In genomic region chr8:120683602-120684001, GRCm38 (mm10) we compare ENCODE assay signal across 8 mouse cellular contexts. TPM values are rescaled to one million over a fixed set of nuclear protein-coding genes. Genes with fewer than 3 reads are reported as not detected.
DNase-seq lines count a peak whose midpoint lies in the region; ATAC-seq and TF ChIP-seq lines count a peak whose summit lies in the region.
"Had no signal": no experiment of that assay in that cellular context is flagged by ENCODE, and none has a peak within 500 bp of the region (broad histone marks: within the 10 kb centered on the region; RNA-seq: fewer than 3 reads in every experiment).

No protein-coding gene starts in this region.

- TF ChIP-seq CTCF in intestine, postnatal 0 days (IDR thresholded peaks at IDR 0.05; ENCODE audit: low read depth): peak; percentile 93

- H3K4me3 ChIP-seq in neural tube, embryonic 15.5 days (replicated peaks): no peak overlapping the region
- H3K4me3 ChIP-seq in embryonic facial prominence, embryonic 14.5 days (ENCODE audit: low read depth, low read length): no peak overlapping the region
- H3K4me3 ChIP-seq in intestine, postnatal 0 days (ENCODE audit: low read depth, low read length): no peak overlapping the region
- H3K4me3 ChIP-seq: hindbrain, embryonic 15.5 days had no signal

- no peaks in the 10 kb centered on the region for H3K27me3 ChIP-seq in neural tube, embryonic 15.5 days (replicated peaks)
- no peaks in the 10 kb centered on the region for H3K27me3 ChIP-seq in embryonic facial prominence, embryonic 14.5 days (replicated peaks; ENCODE audit: control insufficient read depth, insufficient read depth, low read length)
- no peaks in the 10 kb centered on the region for H3K27me3 ChIP-seq in intestine, postnatal 0 days (replicated peaks; ENCODE audit: control insufficient read depth, insufficient read depth, low read length)
- H3K27me3 ChIP-seq: hindbrain, embryonic 15.5 days had no signal

- 14% methylated on average over 10 of the region's 10 CpGs for WGBS in neural tube, embryonic 15.5 days
- WGBS in embryonic facial prominence, embryonic 14.5 days: 20% methylated on average over 10 of the region's 10 CpGs
- 10% methylated on average over 10 of the region's 10 CpGs for WGBS in intestine, postnatal 0 days

- no peaks in the 10 kb centered on the region for H3K4me1 ChIP-seq in neural tube, embryonic 15.5 days
- H3K4me1 ChIP-seq in embryonic facial prominence, embryonic 14.5 days (ENCODE audit: control insufficient read depth, insufficient read depth, low read length): peaks cover 9% of the 10 kb centered on the region; the same call in 1 of the 2 replicates
- H3K4me1 ChIP-seq in intestine, postnatal 0 days (replicated peaks; ENCODE audit: control insufficient read depth, insufficient read depth, low read length): peaks cover 19% of the 10 kb centered on the region
- H3K4me1 ChIP-seq: hindbrain, embryonic 15.5 days had no signal

- H3K4me2 ChIP-seq in neural tube, embryonic 15.5 days: no peak overlapping the region
- H3K4me2 ChIP-seq in embryonic facial prominence, embryonic 14.5 days (ENCODE audit: low read depth, low read length): no peak overlapping the region
- peak overlapping the region; percentile 27; the same call in 1 of the 2 replicates for H3K4me2 ChIP-seq in intestine, postnatal 0 days (replicated peaks; ENCODE audit: low read depth)
- H3K4me2 ChIP-seq: hindbrain, embryonic 15.5 days had no signal

- ATAC-seq in neural tube, embryonic 15.5 days (ENCODE audit: low FRiP score): no peak
- peak; percentile 53; the same call in 1 of the 2 replicates for ATAC-seq in embryonic facial prominence, embryonic 14.5 days (ENCODE audit: low read depth)
- ATAC-seq in intestine, postnatal 0 days: peak; percentile 46

- no peaks in the 10 kb centered on the region for H3K36me3 ChIP-seq in neural tube, embryonic 15.5 days
- H3K36me3 ChIP-seq in embryonic facial prominence, embryonic 14.5 days (ENCODE audit: control insufficient read depth, insufficient read depth, low read length): no peaks in the 10 kb centered on the region
- no peaks in the 10 kb centered on the region for H3K36me3 ChIP-seq in intestine, postnatal 0 days (ENCODE audit: control insufficient read depth, insufficient read depth)
- H3K36me3 ChIP-seq: hindbrain, embryonic 15.5 days had no signal

- no peak overlapping the region for H3K27ac ChIP-seq in neural tube, embryonic 15.5 days (replicated peaks)
- H3K27ac ChIP-seq in embryonic facial prominence, embryonic 14.5 days (replicated peaks; ENCODE audit: low read depth, low read length): no peak overlapping the region
- peak overlapping the region; percentile 84 for H3K27ac ChIP-seq in intestine, postnatal 0 days (ENCODE audit: low read depth, low read length)
- H3K27ac ChIP-seq: hindbrain, embryonic 15.5 days had no signal

- H3K9ac ChIP-seq in neural tube, embryonic 15.5 days (replicated peaks): no peak overlapping the region
- no peak overlapping the region for H3K9ac ChIP-seq in embryonic facial prominence, embryonic 14.5 days (ENCODE audit: low read depth, low read length)
- no peak overlapping the region for H3K9ac ChIP-seq in intestine, postnatal 0 days (ENCODE audit: low read depth, low read length)
- H3K9ac ChIP-seq: hindbrain, embryonic 15.5 days had no signal

- H3K9me3 ChIP-seq in neural tube, embryonic 15.5 days (replicated peaks): no peaks in the 10 kb centered on the region
- no peaks in the 10 kb centered on the region for H3K9me3 ChIP-seq in embryonic facial prominence, embryonic 14.5 days (ENCODE audit: control insufficient read depth, low read length)
- no peaks in the 10 kb centered on the region for H3K9me3 ChIP-seq in intestine, postnatal 0 days (ENCODE audit: control insufficient read depth)
- H3K9me3 ChIP-seq: hindbrain, embryonic 15.5 days had no signal

- peak; percentile 64 for DNase-seq in neural tube, embryonic 10.5 days (ENCODE audit: extremely low spot score, low spot score)
- DNase-seq in adrenal gland, adult (ENCODE audit: inconsistent age in 2 of 2, low spot score in 1 of 2): peak; percentile 85 to 94
- peak; percentile 65 for DNase-seq in embryonic facial prominence, embryonic 14.5 days (ENCODE audit: low spot score)
- DNase-seq in lung, postnatal 25 days (ENCODE audit: low spot score): peak; percentile 78
- peak; percentile 79 to 90 for DNase-seq in spleen, postnatal 4 days (ENCODE audit: low spot score in 2 of 2)

RNA-seq across cellular contexts. Expression of gene Emc8, which starts 15.2 kb away (rescaled TPM):
- 108 and 143 TPM in 2 replicates for polyA plus RNA-seq in neural tube, embryonic 15.5 days (2015; fragmentation: Nextera tagmentation; extraction: Ambion mirVana)
- 221 and 243 TPM in 2 replicates for polyA plus RNA-seq in embryonic facial prominence, embryonic 14.5 days (2014; fragmentation: Nextera tagmentation; extraction: Ambion mirVana)
- 127 and 135 TPM in 2 replicates for polyA plus RNA-seq in intestine, postnatal 0 days (2015; fragmentation: Nextera tagmentation; extraction: Ambion mirVana)

RNA-seq across cellular contexts. Expression of gene Cox4i1, which starts 15.6 kb away (rescaled TPM):
- polyA plus RNA-seq in neural tube, embryonic 15.5 days (2015; fragmentation: Nextera tagmentation; extraction: Ambion mirVana): 1,232 and 1,334 TPM in 2 replicates
- polyA plus RNA-seq in embryonic facial prominence, embryonic 14.5 days (2014; fragmentation: Nextera tagmentation; extraction: Ambion mirVana): 977 and 1,053 TPM in 2 replicates
- polyA plus RNA-seq in intestine, postnatal 0 days (2015; fragmentation: Nextera tagmentation; extraction: Ambion mirVana): 2,406 and 2,420 TPM in 2 replicates

RNA-seq across cellular contexts. Expression of gene Gm27021, which starts 15.7 kb away (rescaled TPM):
- 3.3 and 5.2 TPM in 2 replicates for polyA plus RNA-seq in neural tube, embryonic 15.5 days (2015; fragmentation: Nextera tagmentation; extraction: Ambion mirVana)
- 2.7 and 3.3 TPM in 2 replicates for polyA plus RNA-seq in embryonic facial prominence, embryonic 14.5 days (2014; fragmentation: Nextera tagmentation; extraction: Ambion mirVana)
- polyA plus RNA-seq in intestine, postnatal 0 days (2015; fragmentation: Nextera tagmentation; extraction: Ambion mirVana): 1.0 and 1.9 TPM in 2 replicates

RNA-seq across cellular contexts. Expression of gene 1190005I06Rik, which starts 36.2 kb away (rescaled TPM):
- polyA plus RNA-seq in neural tube, embryonic 15.5 days (2015; fragmentation: Nextera tagmentation; extraction: Ambion mirVana): 12.8 and 13.5 TPM in 2 replicates
- polyA plus RNA-seq in embryonic facial prominence, embryonic 14.5 days (2014; fragmentation: Nextera tagmentation; extraction: Ambion mirVana): 6.9 and 7.4 TPM in 2 replicates
- 3.9 and 4.0 TPM in 2 replicates for polyA plus RNA-seq in intestine, postnatal 0 days (2015; fragmentation: Nextera tagmentation; extraction: Ambion mirVana)

RNA-seq across cellular contexts. Expression of gene Irf8, which starts 52.6 kb away (rescaled TPM):
- polyA plus RNA-seq in neural tube, embryonic 15.5 days (2015; fragmentation: Nextera tagmentation; extraction: Ambion mirVana): 4.9 and 18.4 TPM in 2 replicates
- 7.4 and 8.9 TPM in 2 replicates for polyA plus RNA-seq in embryonic facial prominence, embryonic 14.5 days (2014; fragmentation: Nextera tagmentation; extraction: Ambion mirVana)
- 79.5 and 92.3 TPM in 2 replicates for polyA plus RNA-seq in intestine, postnatal 0 days (2015; fragmentation: Nextera tagmentation; extraction: Ambion mirVana)
